9 mouse cellular contexts compared by ENCODE assay signal in genomic region chr16:75091931-75092330, GRCm38 (mm10).
DNase-seq lines count a peak whose midpoint lies in the region; ATAC-seq and TF ChIP-seq lines count a peak whose summit lies in the region.
"Had no signal": no experiment of that assay in that cellular context is flagged by ENCODE, and none has a peak within 500 bp of the region (broad histone marks: within the 10 kb centered on the region; RNA-seq: fewer than 3 reads in every experiment).

No protein-coding gene starts in this region.

- ATAC-seq in kidney, embryonic 16.5 days (ENCODE audit: low FRiP score, low TSS enrichment): no peak
- ATAC-seq in embryonic facial prominence, embryonic 14.5 days (ENCODE audit: low read depth): no peak
- no peak for ATAC-seq in limb, embryonic 14.5 days (ENCODE audit: low FRiP score, low read depth)

- H3K4me1 ChIP-seq in kidney, embryonic 16.5 days (ENCODE audit: insufficient read depth, low read length): no peaks in the 10 kb centered on the region
- no peaks in the 10 kb centered on the region for H3K4me1 ChIP-seq in embryonic facial prominence, embryonic 14.5 days (ENCODE audit: control insufficient read depth, insufficient read depth, low read length)
- peaks cover 17% of the 10 kb centered on the region for H3K4me1 ChIP-seq in limb, embryonic 14.5 days (ENCODE audit: control insufficient read depth, insufficient read depth, low read length)
- H3K4me1 ChIP-seq: megakaryocyte, embryonic 14.5 days had no signal

- H3K4me2 ChIP-seq in kidney, embryonic 16.5 days (replicated peaks; ENCODE audit: low read depth, low read length): peak overlapping the region; percentile 44; the same call in 1 of the 2 replicates
- H3K4me2 ChIP-seq in embryonic facial prominence, embryonic 14.5 days (ENCODE audit: low read depth, low read length): peak overlapping the region; percentile 51; the same call in 1 of the 2 replicates
- peak overlapping the region; percentile 53 for H3K4me2 ChIP-seq in limb, embryonic 14.5 days (replicated peaks; ENCODE audit: low read depth, low read length, severe bottlenecking)

- H3K36me3 ChIP-seq in kidney, embryonic 16.5 days (ENCODE audit: insufficient read depth, low read length): no peaks in the 10 kb centered on the region
- H3K36me3 ChIP-seq in embryonic facial prominence, embryonic 14.5 days (ENCODE audit: control insufficient read depth, insufficient read depth, low read length): no peaks in the 10 kb centered on the region
- no peaks in the 10 kb centered on the region for H3K36me3 ChIP-seq in limb, embryonic 14.5 days (ENCODE audit: control insufficient read depth, insufficient read depth, low read length)

- TF ChIP-seq POLR2A in brain, embryonic 14.5 days (IDR thresholded peaks at IDR 0.05; ENCODE audit: borderline replicate concordance, extremely low read depth, insufficient read depth, insufficient read length, poor library complexity, severe bottlenecking): no peak
- no peak for TF ChIP-seq POLR2A in limb, embryonic 14.5 days (IDR thresholded peaks at IDR 0.05; ENCODE audit: borderline replicate concordance, extremely low read depth, insufficient read depth, insufficient read length)

- 42% methylated on average over 2 of the region's 2 CpGs for WGBS in kidney, embryonic 16.5 days
- 44% methylated on average over 2 of the region's 2 CpGs for WGBS in embryonic facial prominence, embryonic 14.5 days
- 37% methylated on average over 2 of the region's 2 CpGs for WGBS in limb, embryonic 14.5 days

- H3K4me3 ChIP-seq in kidney, embryonic 16.5 days (ENCODE audit: low read length): no peak overlapping the region
- no peak overlapping the region for H3K4me3 ChIP-seq in embryonic facial prominence, embryonic 14.5 days (ENCODE audit: low read depth, low read length)
- H3K4me3 ChIP-seq in limb, embryonic 14.5 days (replicated peaks; ENCODE audit: low read length): peak overlapping the region; percentile 20
- H3K4me3 ChIP-seq: erythroblast, embryonic 14.5 days; megakaryocyte, embryonic 14.5 days had no signal

- TF ChIP-seq CTCF in brain, embryonic 14.5 days (IDR thresholded peaks at IDR 0.05; ENCODE audit: borderline replicate concordance, extremely low read depth, insufficient read depth, insufficient read length): no peak

- no peaks in the 10 kb centered on the region for H3K9me3 ChIP-seq in kidney, embryonic 16.5 days (ENCODE audit: low read length)
- no peaks in the 10 kb centered on the region for H3K9me3 ChIP-seq in embryonic facial prominence, embryonic 14.5 days (ENCODE audit: control insufficient read depth, low read length)
- no peaks in the 10 kb centered on the region for H3K9me3 ChIP-seq in limb, embryonic 14.5 days (ENCODE audit: control insufficient read depth, low read length)
- H3K9me3 ChIP-seq: megakaryocyte, embryonic 14.5 days had no signal

- H3K27ac ChIP-seq in kidney, embryonic 16.5 days (ENCODE audit: low read length): no peak overlapping the region
- no peak overlapping the region for H3K27ac ChIP-seq in embryonic facial prominence, embryonic 14.5 days (replicated peaks; ENCODE audit: low read depth, low read length)
- H3K27ac ChIP-seq in limb, embryonic 14.5 days (replicated peaks; ENCODE audit: low read depth, low read length): 0 out of 2 replicates have a peak overlapping the region, but pooled peaks have one; percentile 0

- no peaks in the 10 kb centered on the region for H3K27me3 ChIP-seq in kidney, embryonic 16.5 days (ENCODE audit: insufficient read depth, low read length)
- H3K27me3 ChIP-seq in embryonic facial prominence, embryonic 14.5 days (replicated peaks; ENCODE audit: control insufficient read depth, insufficient read depth, low read length): no peaks in the 10 kb centered on the region
- no peaks in the 10 kb centered on the region for H3K27me3 ChIP-seq in limb, embryonic 14.5 days (ENCODE audit: control insufficient read depth, insufficient read depth, low read length)
- H3K27me3 ChIP-seq: megakaryocyte, embryonic 14.5 days had no signal

- DNase-seq in kidney, adult 8-10 months: no peak
- peak; percentile 12 for DNase-seq in brain, embryonic 14.5 days (ENCODE audit: low read depth)
- DNase-seq in embryonic facial prominence, embryonic 14.5 days (ENCODE audit: low spot score): no peak
- DNase-seq in limb, embryonic 14.5 days (ENCODE audit: low spot score): peak; percentile 2
- no peak for DNase-seq in cerebellum, adult 8-10 months
- no peak for DNase-seq in T-cell, adult 2 months (ENCODE audit: low spot score)

- H3K9ac ChIP-seq in kidney, embryonic 16.5 days (replicated peaks; ENCODE audit: low read length): no peak overlapping the region
- H3K9ac ChIP-seq in embryonic facial prominence, embryonic 14.5 days (ENCODE audit: low read depth, low read length): no peak overlapping the region
- 0 out of 2 replicates have a peak overlapping the region, but pooled peaks have one; percentile 4 for H3K9ac ChIP-seq in limb, embryonic 14.5 days (ENCODE audit: low read depth, low read length, severe bottlenecking)

Comparison
In these comparisons a context has a peak if more than half of its experiments do, and no peak if none do; other contexts are left out.
1. DNase-seq: peak in brain, embryonic 14.5 days (single experiment) and limb, embryonic 14.5 days (single experiment); none in kidney, adult 8-10 months (0 of 2), embryonic facial prominence, embryonic 14.5 days (single experiment), cerebellum, adult 8-10 months (single experiment) and T-cell, adult 2 months (single experiment).
2. Peak in every context shown above with its lines, with median percentiles within 50 percentile points of each other: H3K4me2 ChIP-seq.